Mouse (Mus musculus): ENCODE measurements at regions not wholly inside any gene's neighbourhood (a gene's known extent, or its start where the extent isn't known, plus 50 kb on each side); places are given as distances from the start of the nearest gene placed in this dataset.

- TF ChIP-seq POLR2A (IDR thresholded peaks at IDR 0.05; ENCODE audit: extremely low read depth, insufficient read depth, low read length), result no peak
- no peak for TF ChIP-seq CTCF (IDR thresholded peaks at IDR 0.05; ENCODE audit: extremely low read depth, insufficient read depth, low read length)
Measured at GRCm38 (mm10) chr6:103947474-103947873, 437.1 kb downstream of the Chl1 start.
